Mouse (Mus musculus) midbrain, postnatal 0 days (tissue): ENCODE results near the gene Prkd2. TPM values are rescaled to one million over a fixed set of nuclear protein-coding genes. Genes with fewer than 3 reads are reported as not detected.

Experiments used
- ATAC-seq: fragments of 200-750 bp; cut with Nextera tagmentation; 2 replicates; pipeline ENCODE4 v1.8.0; 2017; ENCODE audit warnings: moderate number of reproducible peaks, mild to moderate bottlenecking, moderate TSS enrichment, moderate library complexity; ENCODE audit not compliant: low FRiP score
- DNase-seq: peaks from one replicate; pipeline ENCODE4 v3.0.0-alpha.2; 2015; ENCODE audit warnings: low spot score
- H3K27ac ChIP-seq: fragments of 300-500 bp; sonication (generic); 2 replicates; pipeline ENCODE4 v1.5.1; 2014; ENCODE audit warnings: low read depth, mild to moderate bottlenecking, low read length, mixed read lengths
- H3K27me3 ChIP-seq: fragments of 300-500 bp; sonication (generic); 2 replicates; pipeline ENCODE4 v1.6.1; 2014; ENCODE audit warnings: low read length, control low read depth, mixed read lengths; ENCODE audit not compliant: insufficient read depth
- H3K36me3 ChIP-seq: fragments of 300-500 bp; sonication (generic); 2 replicates; pipeline ENCODE4 v1.6.1; 2014; ENCODE audit warnings: low read length, control low read depth, mixed read lengths; ENCODE audit not compliant: insufficient read depth
- H3K4me1 ChIP-seq: fragments of 300-500 bp; sonication (generic); 2 replicates; pipeline ENCODE4 v1.6.1; 2014; ENCODE audit warnings: mild to moderate bottlenecking, control low read depth, antibody characterized with exemption, low read length, mixed read lengths; ENCODE audit not compliant: insufficient read depth
- H3K4me2 ChIP-seq: fragments of 300-500 bp; sonication (generic); 2 replicates; pipeline ENCODE4 v1.6.1; 2014; ENCODE audit warnings: low read depth, mild to moderate bottlenecking, low read length, mixed read lengths; ENCODE audit not compliant: poor library complexity, severe bottlenecking
- H3K4me3 ChIP-seq: fragments of 300-500 bp; sonication (generic); 2 replicates; pipeline ENCODE4 v1.5.1; 2014; ENCODE audit warnings: low read depth, mild to moderate bottlenecking, low read length, moderate library complexity
- H3K9ac ChIP-seq: fragments of 300-500 bp; sonication (generic); replicated peaks from 2 replicates; pipeline ENCODE4 v1.6.1; 2014; ENCODE audit warnings: mild to moderate bottlenecking, low read length, moderate library complexity, mixed read lengths; ENCODE audit not compliant: poor library complexity, severe bottlenecking
- H3K9me3 ChIP-seq: fragments of 300-500 bp; sonication (generic); 2 replicates; pipeline ENCODE4 v1.6.1; 2016; ENCODE audit warnings: low read length, control low read depth
- CTCF ChIP-seq: IDR thresholded peaks from 2 replicates; pipeline ENCODE4 v1.5.1; 2016; ENCODE audit warnings: antibody characterized with exemption, mild to moderate bottlenecking
- WGBS: fragments of 180-500 bp; shearing (Covaris S2); extraction: QIAGEN DNeasy Blood & Tissue Kit; methylation state at CpG from one replicate; pipeline ENCODE4 v1.1.7; 2014; 5-methylcytosine and 5-hydroxymethylcytosine counted together
- polyA plus RNA-seq: library from polyadenylated mRNA; unstranded; fragments of >200 nt; fragmentation: Nextera tagmentation; extraction: Ambion mirVana; gene quantifications from 2 replicates; pipeline ENCODE4 v1.2.1, GENCODE M21; 2015
- total RNA-seq: library from RNA; depleted of rRNA; stranded (reverse); fragments of >200 nt; gene quantifications from 2 replicates; pipeline ENCODE4 v1.2.3, GENCODE M21; 2014

Prkd2 gene
- total and polyA plus RNA-seq, 2 experiments from 2014 or later = 3.2 to 3.9 TPM

DNA sequence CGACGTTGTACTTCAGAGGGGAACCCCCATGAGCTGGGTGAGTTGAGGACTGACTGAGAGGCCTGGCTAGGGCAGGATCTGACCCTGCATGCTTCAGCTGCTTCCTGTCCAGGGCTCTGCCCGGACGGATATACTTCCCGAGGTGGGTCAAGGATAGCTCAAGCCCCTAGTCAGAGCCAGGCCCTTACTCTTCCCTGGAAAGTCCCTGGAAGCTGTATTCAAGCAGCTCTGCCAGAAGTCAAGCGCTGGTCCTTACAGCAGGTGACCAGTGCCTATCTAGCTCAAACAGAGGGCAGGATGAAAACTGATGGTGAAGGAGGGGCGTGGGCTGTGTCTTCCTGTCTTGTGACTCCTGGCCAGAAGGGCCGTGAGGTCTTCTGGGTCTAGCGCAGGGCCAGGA is 12.3 kb upstream of the Prkd2 start:
- 89% methylated on average over 9 of the region's 9 CpGs for WGBS
- Histone ChIP-seq H3K27ac (no peak overlapping the region), H3K27me3 (no peaks in the 10 kb centered on the region), H3K4me2 (no peak overlapping the region), H3K9ac (no peak overlapping the region), H3K4me1 (no peaks in the 10 kb centered on the region), H3K4me3 (no peak overlapping the region), H3K9me3 (no peaks in the 10 kb centered on the region), H3K36me3 (peaks cover 90% of the 10 kb centered on the region)
- no peak for ATAC-seq
- DNase-seq = no peak
- TF ChIP-seq CTCF = no peak

DNA sequence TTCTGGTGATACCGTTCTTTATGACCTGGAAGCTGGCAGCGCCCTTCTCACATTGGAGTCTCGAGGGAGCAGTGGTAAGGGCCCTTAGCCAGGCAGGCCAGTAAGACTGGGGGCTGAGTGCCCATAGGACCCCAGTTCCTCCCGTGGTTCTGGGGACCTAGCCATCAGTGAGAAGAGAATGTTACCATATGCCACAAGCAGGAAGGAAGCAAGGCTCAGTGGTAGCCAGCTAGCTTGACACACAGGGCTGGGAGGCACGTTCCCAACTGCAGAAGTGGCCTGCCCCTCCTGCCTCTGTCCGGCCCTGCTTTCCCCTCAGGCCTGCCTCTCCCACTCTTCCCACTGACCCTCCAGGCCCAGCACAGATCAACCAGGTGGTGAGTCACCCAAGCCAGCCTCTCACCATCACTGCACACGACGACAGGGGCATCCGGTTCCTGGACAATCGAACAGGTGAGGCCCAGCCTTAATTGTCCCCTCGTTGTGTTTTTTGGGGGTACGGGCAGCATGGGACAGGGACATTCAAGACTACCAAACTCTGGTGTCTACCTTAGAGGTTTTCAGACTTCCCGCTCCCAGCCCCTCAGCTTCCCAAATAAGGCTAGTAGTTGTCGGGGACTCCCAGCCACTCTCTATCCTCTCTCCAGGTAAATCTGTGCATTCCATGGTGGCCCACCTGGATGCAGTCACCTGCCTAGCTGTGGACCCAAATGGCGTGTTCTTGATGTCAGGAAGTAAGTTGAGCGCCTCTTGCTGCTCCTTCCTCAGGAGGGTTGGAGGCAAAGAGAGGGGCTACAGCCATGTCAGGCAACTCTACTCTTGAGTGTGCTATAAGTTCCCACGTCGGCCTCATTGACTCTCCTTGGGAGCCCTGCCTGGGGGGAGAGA is 4.5 kb upstream of the Prkd2 start:
- Histone ChIP-seq H3K4me3 (no peak overlapping the region), H3K4me1 (no peaks in the 10 kb centered on the region), H3K9ac (no peak overlapping the region), H3K36me3 (peaks cover 61% of the 10 kb centered on the region), H3K4me2 (no peak overlapping the region), H3K27me3 (no peaks in the 10 kb centered on the region), H3K9me3 (no peaks in the 10 kb centered on the region), H3K27ac (no peak overlapping the region)
- no peak for TF ChIP-seq CTCF
- no peak for DNase-seq
- no peak for ATAC-seq
- 92% methylated on average over 18 of the region's 18 CpGs for WGBS

GRCm38 (mm10) chr7:16838804-16839426 is 3.8 kb upstream of the Prkd2 start:
- no peak overlapping the region for H3K4me2 ChIP-seq
- no peak overlapping the region for H3K27ac ChIP-seq
- H3K4me3 ChIP-seq = no peak overlapping the region
- WGBS = 82% methylated on average over 6 of the region's 6 CpGs
- TF ChIP-seq CTCF = no peak
- ATAC-seq = no peak
- no peaks in the 10 kb centered on the region for H3K27me3 ChIP-seq
- H3K9me3 ChIP-seq = no peaks in the 10 kb centered on the region
- H3K9ac ChIP-seq = no peak overlapping the region
- H3K36me3 ChIP-seq = peaks cover 55% of the 10 kb centered on the region
- no peak for DNase-seq
- peaks cover 5% of the 10 kb centered on the region for H3K4me1 ChIP-seq

DNA sequence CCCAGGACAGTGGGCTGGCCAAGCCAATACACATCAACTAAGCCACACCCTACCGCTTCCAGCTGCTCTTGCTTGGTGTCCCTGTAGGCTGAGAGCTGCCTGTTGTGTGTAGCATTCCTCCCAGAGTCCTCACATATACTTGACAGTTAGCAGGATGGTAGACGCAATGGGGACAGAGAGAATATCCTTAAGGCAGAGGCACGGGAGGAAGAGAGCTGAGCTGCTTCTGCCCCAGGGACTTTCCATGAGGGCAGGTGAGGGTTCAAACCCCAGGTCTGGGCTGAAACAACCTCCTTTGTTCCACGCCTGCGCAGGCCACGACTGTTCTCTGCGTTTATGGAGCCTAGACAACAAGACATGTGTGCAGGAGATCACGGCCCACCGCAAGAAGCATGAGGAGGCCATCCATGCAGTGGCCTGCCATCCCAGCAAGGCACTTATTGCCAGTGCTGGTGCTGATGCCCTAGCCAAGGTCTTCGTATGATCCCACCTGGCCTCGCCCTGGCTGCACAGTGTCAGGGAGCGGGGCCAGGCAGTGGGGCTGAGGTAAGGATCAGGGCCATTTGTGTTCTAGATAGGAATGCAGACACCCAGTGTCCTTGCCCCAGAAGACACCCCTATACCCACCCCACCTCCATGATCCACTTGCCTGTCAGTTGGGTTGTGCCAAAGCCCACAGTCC is 3.1 kb upstream of the Prkd2 start:
- ATAC-seq (no peak), DNase-seq (no peak)
- no peaks in the 10 kb centered on the region for H3K9me3 ChIP-seq
- no peak overlapping the region for H3K4me3 ChIP-seq
- TF ChIP-seq CTCF = no peak
- H3K4me2 ChIP-seq = no peak overlapping the region
- no peak overlapping the region for H3K9ac ChIP-seq
- WGBS = 97% methylated on average over 12 of the region's 12 CpGs
- peaks cover 11% of the 10 kb centered on the region for H3K4me1 ChIP-seq
- peaks cover 49% of the 10 kb centered on the region for H3K36me3 ChIP-seq
- no peaks in the 10 kb centered on the region for H3K27me3 ChIP-seq
- H3K27ac ChIP-seq = no peak overlapping the region

- WGBS = 80% methylated on average over 2 of the region's 2 CpGs
- H3K36me3 ChIP-seq = peaks cover 45% of the 10 kb centered on the region
These were observed 2.6 kb upstream of the Prkd2 start for GRCm38 (mm10) chr7:16840109-16840491.

More at GRCm38 (mm10) chr7:16840109-16840491, 2.6 kb upstream of the Prkd2 start:
- no peaks in the 10 kb centered on the region for H3K27me3 ChIP-seq
- H3K4me3 ChIP-seq = no peak overlapping the region
- TF ChIP-seq CTCF = no peak
- no peak overlapping the region for H3K4me2 ChIP-seq
- no peaks in the 10 kb centered on the region for H3K9me3 ChIP-seq
- H3K27ac ChIP-seq = no peak overlapping the region
- no peak for ATAC-seq
- DNase-seq = no peak
- peaks cover 11% of the 10 kb centered on the region for H3K4me1 ChIP-seq
- no peak overlapping the region for H3K9ac ChIP-seq
